Mouse (Mus musculus) activated CD4-positive, CD25-positive, alpha-beta regulatory T cell, adult 9 weeks (primary cell): ENCODE data around the gene Polrmt. TPM values are rescaled to one million over a fixed set of nuclear protein-coding genes. Genes with fewer than 3 reads are reported as not detected.

Experiments used
- polyA plus RNA-seq: library from polyadenylated mRNA; unstranded; fragments of 100-300 nt; shearing (Covaris generic); gene quantifications from one replicate; pipeline ENCODE4 v1.2.1, GENCODE M21; 2017

The Polrmt gene
- polyA plus RNA-seq: 46.0 TPM

DNA sequence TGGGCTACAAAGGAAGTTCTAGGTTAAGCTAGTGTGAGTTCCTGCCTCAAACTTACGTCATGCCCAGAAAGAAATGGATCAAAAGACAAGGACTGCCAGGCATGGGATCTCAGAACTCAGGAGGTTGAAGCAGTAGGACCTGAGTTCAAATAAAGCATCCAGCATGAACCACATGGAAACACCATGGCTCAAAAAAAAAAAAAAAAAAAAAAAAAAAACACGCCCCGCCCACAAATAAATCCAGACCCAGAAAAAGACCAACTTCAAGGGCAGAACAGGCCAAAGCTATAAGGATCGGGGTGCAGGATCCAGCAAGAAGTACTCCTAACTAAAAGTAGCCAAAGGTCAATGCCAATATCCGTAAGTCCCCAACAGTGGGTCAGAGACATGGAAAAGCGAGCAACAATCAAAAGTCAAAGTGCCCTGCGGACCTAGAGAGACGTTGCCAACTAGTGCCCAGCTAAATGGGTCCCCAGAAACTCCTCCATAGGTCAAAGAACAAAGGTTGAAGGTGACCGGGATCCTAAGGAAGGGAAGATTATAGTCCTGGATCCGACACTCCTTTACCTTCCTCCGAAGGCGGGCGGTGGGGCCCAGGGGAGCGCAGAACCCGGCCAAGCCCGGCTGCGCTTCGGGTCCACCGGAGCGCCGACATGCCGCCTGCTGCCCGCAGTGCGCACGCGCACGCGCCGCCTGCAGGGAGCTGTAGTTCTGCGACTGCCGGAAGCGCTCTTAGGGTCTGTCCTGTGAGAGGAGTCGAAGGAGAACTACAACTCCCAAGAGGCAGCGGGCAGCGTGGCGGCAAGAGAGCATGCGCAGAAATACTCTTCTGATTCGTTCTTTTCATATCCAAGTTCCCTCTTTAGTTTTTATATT is at the start of gene Polrmt:
TSS of gene Polrmt (minus strand) at position 684 of the 876 bp plus-strand sequence.

GRCm38 (mm10) chr10:79793051-79793737 is 46.8 kb upstream of the Polrmt start, which contains the start of gene Palm:
TSS of gene Palm (plus strand) at chr10:79793572.

GRCm38 (mm10) chr10:79790861-79791260 is 44.5 kb upstream of the Polrmt start, which contains the start of gene Prss57:
TSS of gene Prss57 (minus strand) at chr10:79790961.

DNA sequence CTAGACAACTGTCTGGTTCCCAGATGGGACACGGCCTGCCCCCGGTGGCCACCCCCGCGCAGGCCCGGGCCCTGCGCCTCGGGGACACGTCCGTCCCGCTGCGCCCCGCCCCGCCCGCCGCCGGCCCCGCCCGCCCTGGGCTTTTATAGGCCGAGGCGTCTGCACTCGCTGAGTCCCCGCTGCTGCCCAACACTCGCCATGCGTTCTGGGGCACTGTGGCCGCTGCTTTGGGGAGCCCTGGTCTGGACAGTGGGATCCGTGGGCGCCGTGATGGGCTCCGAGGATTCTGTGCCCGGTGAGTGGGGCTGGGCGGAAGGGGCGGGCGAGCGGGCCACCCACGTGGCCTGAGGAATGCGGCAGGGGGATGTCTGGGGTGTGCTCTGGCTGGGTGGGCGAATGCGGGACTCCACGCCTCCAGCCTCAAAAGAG is 30.7 kb upstream of the Polrmt start, which contains the start of gene Fstl3:
TSS of gene Fstl3 (plus strand) at position 170 of the 429 bp plus-strand sequence.

DNA sequence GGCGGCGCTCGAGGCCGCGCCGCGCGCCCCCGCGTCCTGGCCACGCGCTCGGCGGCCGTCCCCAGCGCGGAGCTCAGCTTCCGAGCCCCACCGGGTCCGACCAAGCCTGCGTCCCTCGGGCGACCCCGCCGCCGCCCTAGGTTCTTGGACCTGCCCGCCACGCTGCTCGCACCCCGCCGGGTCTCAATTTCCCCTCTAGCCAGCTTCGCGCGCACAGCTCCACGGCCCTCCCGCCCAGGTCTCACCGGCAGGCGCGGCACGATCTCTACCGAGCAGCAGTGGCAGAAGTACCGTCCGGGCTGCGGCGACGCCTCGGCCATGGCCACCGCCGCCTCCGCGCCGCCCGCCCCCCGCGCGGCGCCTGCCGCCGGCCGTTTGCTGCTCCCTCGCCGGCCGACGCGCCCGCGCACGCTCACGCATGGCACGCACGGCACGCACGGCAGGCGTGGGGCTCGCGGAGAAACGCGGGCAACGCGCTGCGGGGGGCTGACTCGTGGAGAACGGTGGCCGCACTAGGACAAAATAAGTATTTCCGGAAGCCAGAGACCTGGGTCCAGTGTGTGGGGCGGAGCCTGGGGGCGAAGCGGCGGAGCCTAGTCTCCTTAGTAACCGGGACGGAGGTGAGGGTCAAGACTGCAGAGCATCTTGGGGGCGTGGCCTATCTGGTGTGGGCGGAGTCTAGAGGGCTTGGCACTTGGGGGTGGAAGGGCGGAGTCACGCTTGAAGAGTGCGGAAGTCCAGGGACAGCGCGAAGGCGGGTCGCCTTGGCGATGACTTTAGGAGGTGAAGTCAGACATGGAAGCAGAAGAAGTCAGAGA is 20.3 kb upstream of the Polrmt start, which contains the start of gene Rnf126:
TSS of gene Rnf126 (minus strand) at position 445 of the 818 bp plus-strand sequence.

DNA sequence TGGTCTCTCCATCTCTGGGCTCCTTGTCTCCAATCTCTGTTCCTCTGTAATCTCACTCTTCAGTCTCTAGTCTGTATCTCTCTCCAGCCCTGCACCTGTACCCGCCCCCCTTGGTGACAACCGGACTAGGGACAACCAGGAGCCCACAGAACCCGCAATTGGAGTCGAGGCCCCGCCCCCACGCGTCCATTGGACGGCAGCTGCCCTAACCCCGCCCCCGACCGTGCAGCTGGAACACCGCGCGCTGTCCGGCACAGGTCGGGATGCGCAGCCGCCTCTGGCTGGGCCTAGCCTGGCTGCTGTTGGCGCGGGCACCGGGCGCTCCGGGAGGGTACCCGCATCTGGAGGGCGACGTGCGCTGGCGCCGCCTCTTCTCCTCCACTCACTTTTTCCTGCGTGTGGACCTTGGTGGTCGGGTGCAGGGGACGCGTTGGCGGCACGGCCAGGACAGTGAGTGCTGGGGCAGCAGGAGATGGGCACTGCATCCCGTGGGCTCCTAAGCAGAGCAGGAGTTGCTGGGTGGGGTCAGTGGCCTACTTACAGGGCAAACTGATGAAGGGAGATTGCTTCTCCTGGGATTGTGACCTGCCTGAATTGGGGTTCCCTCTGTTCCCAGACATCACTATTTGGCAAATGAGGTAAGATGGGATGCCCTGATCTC is 8.6 kb upstream of the Polrmt start, which contains the start of gene Fgf22:
TSS of gene Fgf22 (plus strand) at position 221 of the 661 bp plus-strand sequence.

GRCm38 (mm10) chr10:79716254-79716987 is 30.0 kb downstream of the Polrmt start, which contains the start of gene Hcn2:
TSS of gene Hcn2 (plus strand) at chr10:79716634.

GRCm38 (mm10) chr10:79704065-79704969 is 42.1 kb downstream of the Polrmt start, which contains the start of gene Bsg:
TSS of gene Bsg (plus strand) at chr10:79704491.

GRCm38 (mm10) chr10:79688720-79689119 is 57.7 kb downstream of the Polrmt start, which contains the start of gene Gzmm:
TSS of gene Gzmm (plus strand) at chr10:79689020.

Other genes starting within 250 kb of the Polrmt start
- 6.1 TPM for gene Plpp2, start 212.8 kb downstream of the Polrmt start, polyA plus RNA-seq
- gene Mier2, start 191.4 kb downstream of the Polrmt start, polyA plus RNA-seq: 39.1 TPM
- gene Theg, start 159.2 kb downstream of the Polrmt start, polyA plus RNA-seq: not detected
- not detected for gene C2cd4c, start 132.6 kb downstream of the Polrmt start, polyA plus RNA-seq
- gene Shc2, start 108.7 kb downstream of the Polrmt start, polyA plus RNA-seq: not detected
- not detected for gene Odf3l2, start 100.8 kb downstream of the Polrmt start, polyA plus RNA-seq
- gene Madcam1, start 82.0 kb downstream of the Polrmt start, polyA plus RNA-seq: not detected
- 46.7 TPM for gene Tpgs1, start 77.2 kb downstream of the Polrmt start, polyA plus RNA-seq
- 14.7 TPM for gene Cdc34, start 64.4 kb downstream of the Polrmt start, polyA plus RNA-seq
- gene Gzmm, start 57.6 kb downstream of the Polrmt start, polyA plus RNA-seq: 0.71 TPM
- gene Bsg, start 42.1 kb downstream of the Polrmt start, polyA plus RNA-seq: 281 TPM
- gene Hcn2, start 29.9 kb downstream of the Polrmt start, polyA plus RNA-seq: not detected
- gene Fgf22, start 8.5 kb upstream of the Polrmt start, polyA plus RNA-seq: not detected
- 5.1 TPM for gene Rnf126, start 20.4 kb upstream of the Polrmt start, polyA plus RNA-seq
- 0.68 TPM for gene Fstl3, start 30.7 kb upstream of the Polrmt start, polyA plus RNA-seq
- gene Prss57, start 44.4 kb upstream of the Polrmt start, polyA plus RNA-seq: not detected
- 0.38 TPM for gene Palm, start 47.0 kb upstream of the Polrmt start, polyA plus RNA-seq
- not detected for gene Misp, start 74.4 kb upstream of the Polrmt start, polyA plus RNA-seq
- gene Ptbp1, start 107.8 kb upstream of the Polrmt start, polyA plus RNA-seq: 322 TPM
- gene Prtn3, start 127.9 kb upstream of the Polrmt start, polyA plus RNA-seq: not detected
- 3.9 TPM for gene Plppr3, start 128.1 kb upstream of the Polrmt start, polyA plus RNA-seq
- gene Elane, start 139.7 kb upstream of the Polrmt start, polyA plus RNA-seq: not detected
- not detected for gene Cfd, start 144.3 kb upstream of the Polrmt start, polyA plus RNA-seq
- gene Med16, start 162.3 kb upstream of the Polrmt start, polyA plus RNA-seq: 20.7 TPM
- 15.2 TPM for gene Gm26602, start 164.3 kb upstream of the Polrmt start, polyA plus RNA-seq
- 0.28 TPM for gene Kiss1r, start 170.4 kb upstream of the Polrmt start, polyA plus RNA-seq
- 208 TPM for gene R3hdm4, start 174.6 kb upstream of the Polrmt start, polyA plus RNA-seq
- gene Arid3a, start 180.5 kb upstream of the Polrmt start, polyA plus RNA-seq: 12.7 TPM
- gene Wdr18, start 213.6 kb upstream of the Polrmt start, polyA plus RNA-seq: 78.4 TPM
- gene Grin3b, start 224.1 kb upstream of the Polrmt start, polyA plus RNA-seq: not detected
- gene Tmem259, start 237.7 kb upstream of the Polrmt start, polyA plus RNA-seq: 6.6 TPM
- 1,121 TPM for gene Cnn2, start 242.0 kb upstream of the Polrmt start, polyA plus RNA-seq
- 76.2 TPM for gene Abca7, start 249.9 kb upstream of the Polrmt start, polyA plus RNA-seq